Mouse (Mus musculus) midbrain, postnatal 0 days (tissue): ENCODE measurements around the gene Olfr944. TPM values are rescaled to one million over a fixed set of nuclear protein-coding genes. Genes with fewer than 3 reads are reported as not detected.

Experiments
- ATAC-seq: fragments of 200-750 bp; cut with Nextera tagmentation; 2 replicates; pipeline ENCODE4 v1.8.0; 2017; ENCODE audit warnings: moderate number of reproducible peaks, mild to moderate bottlenecking, moderate TSS enrichment, moderate library complexity; ENCODE audit not compliant: low FRiP score
- DNase-seq: peaks from one replicate; pipeline ENCODE4 v3.0.0-alpha.2; 2015; ENCODE audit warnings: low spot score
- H3K27ac ChIP-seq: fragments of 300-500 bp; sonication (generic); 2 replicates; pipeline ENCODE4 v1.5.1; 2014; ENCODE audit warnings: low read depth, mild to moderate bottlenecking, low read length, mixed read lengths
- H3K27me3 ChIP-seq: fragments of 300-500 bp; sonication (generic); 2 replicates; pipeline ENCODE4 v1.6.1; 2014; ENCODE audit warnings: low read length, control low read depth, mixed read lengths; ENCODE audit not compliant: insufficient read depth
- H3K36me3 ChIP-seq: fragments of 300-500 bp; sonication (generic); 2 replicates; pipeline ENCODE4 v1.6.1; 2014; ENCODE audit warnings: low read length, control low read depth, mixed read lengths; ENCODE audit not compliant: insufficient read depth
- H3K4me1 ChIP-seq: fragments of 300-500 bp; sonication (generic); 2 replicates; pipeline ENCODE4 v1.6.1; 2014; ENCODE audit warnings: mild to moderate bottlenecking, control low read depth, antibody characterized with exemption, low read length, mixed read lengths; ENCODE audit not compliant: insufficient read depth
- H3K4me2 ChIP-seq: fragments of 300-500 bp; sonication (generic); 2 replicates; pipeline ENCODE4 v1.6.1; 2014; ENCODE audit warnings: low read depth, mild to moderate bottlenecking, low read length, mixed read lengths; ENCODE audit not compliant: poor library complexity, severe bottlenecking
- H3K4me3 ChIP-seq: fragments of 300-500 bp; sonication (generic); 2 replicates; pipeline ENCODE4 v1.5.1; 2014; ENCODE audit warnings: low read depth, mild to moderate bottlenecking, low read length, moderate library complexity
- H3K9ac ChIP-seq: fragments of 300-500 bp; sonication (generic); replicated peaks from 2 replicates; pipeline ENCODE4 v1.6.1; 2014; ENCODE audit warnings: mild to moderate bottlenecking, low read length, moderate library complexity, mixed read lengths; ENCODE audit not compliant: poor library complexity, severe bottlenecking
- H3K9me3 ChIP-seq: fragments of 300-500 bp; sonication (generic); 2 replicates; pipeline ENCODE4 v1.6.1; 2016; ENCODE audit warnings: low read length, control low read depth
- CTCF ChIP-seq: IDR thresholded peaks from 2 replicates; pipeline ENCODE4 v1.5.1; 2016; ENCODE audit warnings: antibody characterized with exemption, mild to moderate bottlenecking
- WGBS: fragments of 180-500 bp; shearing (Covaris S2); extraction: QIAGEN DNeasy Blood & Tissue Kit; methylation state at CpG from one replicate; pipeline ENCODE4 v1.1.7; 2014; 5-methylcytosine and 5-hydroxymethylcytosine counted together
- polyA plus RNA-seq: library from polyadenylated mRNA; unstranded; fragments of >200 nt; fragmentation: Nextera tagmentation; extraction: Ambion mirVana; gene quantifications from 2 replicates; pipeline ENCODE4 v1.2.1, GENCODE M21; 2015
- total RNA-seq: library from RNA; depleted of rRNA; stranded (reverse); fragments of >200 nt; gene quantifications from 2 replicates; pipeline ENCODE4 v1.2.3, GENCODE M21; 2014; rRNA removed

Gene Olfr944
- total RNA-seq (not detected in 2 replicates), polyA plus RNA-seq (not detected in 2 replicates)

DNA sequence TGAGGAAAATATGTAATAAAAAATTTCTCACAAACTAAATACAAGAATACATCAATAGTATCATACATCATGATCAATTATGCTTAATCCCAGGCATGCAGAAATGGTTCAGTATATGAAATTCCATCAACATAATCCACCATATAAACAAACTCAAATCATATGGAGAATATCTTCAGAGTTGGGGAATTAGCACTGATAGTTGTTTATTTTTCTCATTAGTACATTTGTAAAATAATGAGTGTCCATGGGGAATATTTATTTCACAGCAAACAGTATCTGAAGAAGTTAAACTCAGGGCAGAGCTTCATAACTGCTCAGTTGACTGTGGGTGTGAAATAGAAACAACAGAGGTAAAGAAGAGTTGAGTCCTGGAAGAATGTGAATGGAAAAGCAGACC is at the start of gene Olfr944:
TSS of gene Olfr944 (plus strand) at position 301 of the 400 bp plus-strand sequence.
- Histone ChIP-seq H3K4me3 (no peak within 1 kb of the TSS), H3K27ac (no peak within 1 kb of the TSS), H3K9ac (no peak within 1 kb of the TSS), H3K9me3 (no peaks in the 10 kb centered on the region), H3K36me3 (no peaks in the 10 kb centered on the region), H3K4me2 (no peak within 1 kb of the TSS), H3K27me3 (no peaks in the 10 kb centered on the region), H3K4me1 (no peaks in the 10 kb centered on the region)
- ATAC-seq (no peak), DNase-seq (no peak)
- TF ChIP-seq CTCF: no peak

DNA sequence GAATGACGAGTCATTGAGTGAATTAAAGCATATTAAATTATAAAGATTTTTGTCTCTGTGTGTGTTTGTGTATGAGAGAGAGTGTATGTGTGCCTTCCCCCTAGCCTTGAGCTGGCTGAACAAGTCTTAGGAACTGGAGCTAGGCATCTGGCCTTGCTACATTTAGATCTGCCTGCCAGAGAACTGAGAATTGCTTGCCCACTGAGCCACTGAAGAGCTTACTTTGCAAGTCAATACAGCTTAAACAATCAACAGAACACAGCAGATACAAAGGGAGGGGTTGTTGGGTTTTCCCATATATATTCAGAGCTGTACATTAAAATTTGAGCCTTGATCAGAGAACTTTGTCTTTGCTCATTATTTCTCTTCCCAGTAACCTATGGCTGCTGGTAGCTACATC is 49.3 kb upstream of the Olfr944 start:
- TF ChIP-seq CTCF: no peak
- H3K9ac ChIP-seq: no peak overlapping the region
- ATAC-seq (no peak), DNase-seq (no peak)
- no peak overlapping the region for H3K4me3 ChIP-seq
- no peak overlapping the region for H3K27ac ChIP-seq
- WGBS: 68% methylated on average over 1 of the region's 1 CpGs
- H3K27me3 ChIP-seq: no peaks in the 10 kb centered on the region
- no peaks in the 10 kb centered on the region for H3K36me3 ChIP-seq
- no peaks in the 10 kb centered on the region for H3K4me1 ChIP-seq
- H3K4me2 ChIP-seq: no peak overlapping the region
- no peaks in the 10 kb centered on the region for H3K9me3 ChIP-seq

DNA sequence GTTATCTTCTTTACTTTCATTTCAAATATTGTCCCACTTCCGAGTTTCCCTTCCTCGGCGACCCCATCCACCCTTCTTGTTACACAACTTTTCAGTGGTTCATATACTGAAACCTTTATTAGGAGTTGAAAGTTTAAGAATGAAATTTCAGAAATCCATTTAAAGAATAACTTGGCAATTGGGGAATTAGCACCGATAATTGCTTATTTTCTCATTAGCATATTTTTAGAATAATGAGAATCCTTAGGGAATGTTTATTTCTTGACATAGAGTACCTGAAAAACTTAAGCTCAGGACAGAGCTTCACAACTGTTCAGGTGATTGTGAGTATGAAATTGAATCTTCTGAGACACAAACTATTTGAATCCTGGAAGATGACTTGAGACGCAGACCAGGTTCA is 35.7 kb upstream of the Olfr944 start, which contains the start of gene Olfr943:
TSS of gene Olfr943 (plus strand) at position 301 of the 400 bp plus-strand sequence.
- no peak within 1 kb of the TSS for H3K9ac ChIP-seq
- H3K27ac ChIP-seq: no peak within 1 kb of the TSS
- ATAC-seq (no peak), DNase-seq (no peak)
- no peak within 1 kb of the TSS for H3K4me3 ChIP-seq
- H3K4me2 ChIP-seq: no peak within 1 kb of the TSS
- H3K4me1 ChIP-seq: no peaks in the 10 kb centered on the region
- no peaks in the 10 kb centered on the region for H3K27me3 ChIP-seq
- no peaks in the 10 kb centered on the region for H3K36me3 ChIP-seq
- 93% methylated on average over 5 of the region's 5 CpGs for WGBS
- no peak for TF ChIP-seq CTCF
- H3K9me3 ChIP-seq: no peaks in the 10 kb centered on the region

DNA sequence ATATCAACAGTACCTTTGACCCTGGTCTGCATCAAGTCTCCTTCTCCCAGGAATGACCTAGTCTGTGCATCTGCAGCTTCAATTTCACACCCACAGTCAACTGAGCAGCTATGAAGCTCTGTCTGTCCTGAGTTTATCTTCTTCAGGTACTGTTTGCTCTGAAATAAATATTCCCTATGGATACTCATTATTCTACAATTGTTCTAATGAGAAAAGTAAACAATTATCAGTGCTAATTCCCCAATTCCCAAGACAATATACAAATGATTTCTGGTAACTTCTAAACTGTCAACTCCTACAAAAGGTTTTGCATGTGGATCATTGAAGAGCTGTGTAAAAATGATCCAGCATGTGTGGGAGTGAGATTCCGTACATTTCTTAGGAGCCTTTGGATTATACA is 48.2 kb downstream of the Olfr944 start, which contains the start of gene Olfr1537:
TSS of gene Olfr1537 (minus strand) at position 101 of the 400 bp plus-strand sequence.
- WGBS: 89% methylated on average over 1 of the region's 1 CpGs
- DNase-seq: no peak

More for the DNA sequence above, 48.2 kb downstream of the Olfr944 start, which contains the start of gene Olfr1537:
- Histone ChIP-seq H3K4me2 (no peak within 1 kb of the TSS), H3K27me3 (no peaks in the 10 kb centered on the region), H3K36me3 (no peaks in the 10 kb centered on the region), H3K4me1 (no peaks in the 10 kb centered on the region), H3K27ac (no peak within 1 kb of the TSS), H3K9me3 (no peaks in the 10 kb centered on the region), H3K9ac (no peak within 1 kb of the TSS), H3K4me3 (no peak within 1 kb of the TSS)
- no peak for TF ChIP-seq CTCF
- ATAC-seq: no peak

Other genes starting within 250 kb of the Olfr944 start
- not detected in 2 replicates for gene Olfr933, start 229.6 kb upstream of the Olfr944 start, total RNA-seq
- gene Olfr933, start 229.6 kb upstream of the Olfr944 start, polyA plus RNA-seq: not detected in 2 replicates
- not detected in 2 replicates for gene Olfr934, start 213.6 kb upstream of the Olfr944 start, total RNA-seq
- not detected in 2 replicates for gene Olfr934, start 213.6 kb upstream of the Olfr944 start, polyA plus RNA-seq
- not detected in 2 replicates for gene Olfr935, start 202.2 kb upstream of the Olfr944 start, total RNA-seq
- gene Olfr935, start 202.2 kb upstream of the Olfr944 start, polyA plus RNA-seq: not detected in 2 replicates
- not detected in 2 replicates for gene Olfr146, start 178.5 kb upstream of the Olfr944 start, total RNA-seq
- not detected in 2 replicates for gene Olfr146, start 178.5 kb upstream of the Olfr944 start, polyA plus RNA-seq
- gene Olfr937, start 137.0 kb upstream of the Olfr944 start, total RNA-seq: not detected in 2 replicates
- not detected in 2 replicates for gene Olfr937, start 137.0 kb upstream of the Olfr944 start, polyA plus RNA-seq
- not detected in 2 replicates for gene Olfr938, start 123.0 kb upstream of the Olfr944 start, total RNA-seq
- not detected in 2 replicates for gene Olfr938, start 123.0 kb upstream of the Olfr944 start, polyA plus RNA-seq
- gene Olfr27, start 73.8 kb upstream of the Olfr944 start, total RNA-seq: not detected in 2 replicates
- not detected in 2 replicates for gene Olfr27, start 73.8 kb upstream of the Olfr944 start, polyA plus RNA-seq
- not detected in 2 replicates for gene Olfr943, start 35.6 kb upstream of the Olfr944 start, total RNA-seq
- gene Olfr943, start 35.6 kb upstream of the Olfr944 start, polyA plus RNA-seq: not detected in 2 replicates
- gene Olfr1537, start 48.1 kb downstream of the Olfr944 start, total RNA-seq: not detected in 2 replicates
- not detected in 2 replicates for gene Olfr1537, start 48.1 kb downstream of the Olfr944 start, polyA plus RNA-seq
- gene Olfr945, start 74.9 kb downstream of the Olfr944 start, total RNA-seq: not detected in 2 replicates
- not detected in 2 replicates for gene Olfr945, start 74.9 kb downstream of the Olfr944 start, polyA plus RNA-seq
- gene Olfr948, start 124.1 kb downstream of the Olfr944 start, total RNA-seq: not detected in 2 replicates
- not detected in 2 replicates for gene Olfr948, start 124.1 kb downstream of the Olfr944 start, polyA plus RNA-seq
- gene Olfr951, start 185.5 kb downstream of the Olfr944 start, total RNA-seq: not detected in 2 replicates
- not detected in 2 replicates for gene Olfr951, start 185.5 kb downstream of the Olfr944 start, polyA plus RNA-seq
- not detected in 2 replicates for gene Olfr952, start 225.2 kb downstream of the Olfr944 start, total RNA-seq
- gene Olfr952, start 225.2 kb downstream of the Olfr944 start, polyA plus RNA-seq: not detected in 2 replicates